Mouse (Mus musculus) forebrain, embryonic 16.5 days (tissue): ENCODE data around the gene Apba1. TPM values are rescaled to one million over a fixed set of nuclear protein-coding genes. Genes with fewer than 3 reads are reported as not detected.

ENCODE experiments used
- ATAC-seq: fragments of 200-750 bp; cut with Nextera tagmentation; 2 replicates; pipeline ENCODE4 v1.8.0; 2017; ENCODE audit warnings: mild to moderate bottlenecking, moderate library complexity
- H3K27ac ChIP-seq: fragments of 300-500 bp; sonication (generic); 2 replicates; pipeline ENCODE4 v1.5.1; 2014; ENCODE audit warnings: low read length, control low read depth
- H3K27me3 ChIP-seq: fragments of 300-500 bp; sonication (generic); replicated peaks from 2 replicates; pipeline ENCODE4 v1.6.1; 2014; ENCODE audit warnings: low read length; ENCODE audit not compliant: control insufficient read depth, insufficient read depth
- H3K36me3 ChIP-seq: fragments of 300-500 bp; sonication (generic); 2 replicates; pipeline ENCODE4 v1.6.1; 2014; ENCODE audit not compliant: control insufficient read depth, insufficient read depth
- H3K4me1 ChIP-seq: fragments of 300-500 bp; sonication (generic); replicated peaks from 2 replicates; pipeline ENCODE4 v1.6.1; 2014; ENCODE audit warnings: low read length; ENCODE audit not compliant: control insufficient read depth, insufficient read depth
- H3K4me2 ChIP-seq: fragments of 300-500 bp; sonication (generic); 2 replicates; pipeline ENCODE4 v1.6.1; 2014; ENCODE audit warnings: mild to moderate bottlenecking, low read length, control low read depth
- H3K4me3 ChIP-seq: fragments of 300-500 bp; sonication (generic); replicated peaks from 2 replicates; pipeline ENCODE4 v1.5.1; 2014; ENCODE audit warnings: mild to moderate bottlenecking, low read length, control low read depth
- H3K9ac ChIP-seq: fragments of 300-500 bp; sonication (generic); replicated peaks from 2 replicates; pipeline ENCODE4 v1.6.1; 2014; ENCODE audit warnings: low read depth, low read length, control low read depth
- H3K9me3 ChIP-seq: fragments of 300-500 bp; sonication (generic); 2 replicates; pipeline ENCODE4 v1.6.1; 2016; ENCODE audit warnings: low read length; ENCODE audit not compliant: control insufficient read depth
- WGBS: fragments of 180-500 bp; shearing (Covaris S2); extraction: QIAGEN DNeasy Blood & Tissue Kit; methylation state at CpG from one replicate; pipeline ENCODE4 v1.1.7; 2014; 5-methylcytosine and 5-hydroxymethylcytosine counted together
- polyA plus RNA-seq: library from polyadenylated mRNA; unstranded; fragments of >200 nt; fragmentation: Nextera tagmentation; extraction: Ambion mirVana; gene quantifications from 2 replicates; pipeline ENCODE4 v1.2.1, GENCODE M21; 2015

The Apba1 gene
- polyA plus RNA-seq, 1 experiment from 2014 or later: 6.6 TPM

DNA sequence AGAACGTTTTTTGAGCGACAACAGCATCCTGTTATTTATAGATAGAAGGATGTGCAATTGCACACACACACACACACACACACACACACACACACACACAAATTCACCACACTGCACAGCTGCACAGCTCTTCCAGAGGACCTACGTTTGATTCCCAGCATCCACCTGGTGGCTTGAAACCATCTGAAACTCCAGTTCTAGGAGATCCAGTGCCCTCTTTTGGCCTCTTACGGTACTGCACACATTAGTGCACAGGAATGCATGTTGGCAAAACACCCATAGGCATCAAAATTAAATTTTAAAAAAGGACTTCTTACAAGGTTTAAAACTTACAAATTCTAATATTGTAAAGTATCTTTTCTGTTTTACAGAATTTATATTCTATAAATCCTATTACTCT is 99.4 kb downstream of the Apba1 start:
- Histone ChIP-seq H3K4me2 (no peak overlapping the region), H3K4me3 (no peak overlapping the region), H3K4me1 (no peaks in the 10 kb centered on the region), H3K27ac (no peak overlapping the region), H3K27me3 (no peaks in the 10 kb centered on the region), H3K9ac (no peak overlapping the region), H3K9me3 (peaks cover 3% of the 10 kb centered on the region; the same call in 1 of the 2 replicates), H3K36me3 (no peaks in the 10 kb centered on the region)
- WGBS: 98% methylated on average over 4 of the region's 4 CpGs
- ATAC-seq: no peak

GRCm38 (mm10) chr19:23858781-23859180 is 100.1 kb downstream of the Apba1 start:
- Histone ChIP-seq H3K36me3 (no peaks in the 10 kb centered on the region), H3K4me1 (no peaks in the 10 kb centered on the region), H3K27me3 (no peaks in the 10 kb centered on the region), H3K4me3 (no peak overlapping the region), H3K9ac (no peak overlapping the region), H3K4me2 (no peak overlapping the region), H3K27ac (no peak overlapping the region), H3K9me3 (peaks cover 3% of the 10 kb centered on the region; the same call in 1 of the 2 replicates)
- no peak for ATAC-seq
- WGBS: 91% methylated on average over 9 of the region's 9 CpGs

DNA sequence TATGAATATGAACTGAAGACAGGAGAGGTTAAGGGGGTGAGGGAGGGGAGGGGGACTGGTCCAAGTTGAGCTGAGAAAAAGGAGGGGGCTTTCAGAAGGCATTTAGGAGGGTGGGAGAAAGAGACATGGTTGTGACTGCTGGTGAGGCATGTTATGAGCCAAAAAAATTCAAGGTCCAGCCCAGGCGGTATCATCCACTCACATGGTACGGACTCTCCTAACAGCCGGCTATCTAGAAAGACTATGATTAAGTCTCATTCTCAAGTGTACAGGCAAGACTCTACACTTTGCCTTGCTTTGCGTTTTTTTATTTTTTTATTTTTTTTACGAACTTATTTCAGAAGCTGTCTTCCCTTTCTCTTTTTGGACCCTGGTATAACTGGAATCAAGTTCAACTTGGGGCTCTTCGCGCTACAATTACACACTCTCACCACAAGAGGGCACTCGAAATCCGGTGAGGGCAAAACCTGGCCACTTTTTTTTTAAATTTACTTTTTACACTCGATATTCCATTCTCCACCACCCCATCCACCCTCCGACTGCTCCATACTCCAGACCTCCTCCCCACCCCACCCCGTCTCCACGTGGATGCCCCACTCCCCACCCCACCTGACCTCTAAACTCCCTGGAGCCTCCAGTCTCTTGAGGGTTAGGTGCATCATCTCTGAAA is 101.6 kb downstream of the Apba1 start:
- peak; percentile 47 for ATAC-seq
- Histone ChIP-seq H3K9ac (no peak overlapping the region), H3K4me2 (no peak overlapping the region), H3K9me3 (peaks cover 3% of the 10 kb centered on the region; the same call in 1 of the 2 replicates), H3K36me3 (no peaks in the 10 kb centered on the region), H3K4me3 (no peak overlapping the region), H3K4me1 (no peaks in the 10 kb centered on the region), H3K27me3 (no peaks in the 10 kb centered on the region), H3K27ac (no peak overlapping the region)
- WGBS: 29% methylated on average over 13 of the region's 13 CpGs

- 33% methylated on average over 4 of the region's 4 CpGs for WGBS
- no peak for ATAC-seq
- no peak overlapping the region for H3K9ac ChIP-seq
- H3K4me2 ChIP-seq: no peak overlapping the region
- H3K27me3 ChIP-seq: no peaks in the 10 kb centered on the region
- no peaks in the 10 kb centered on the region for H3K36me3 ChIP-seq
- H3K4me3 ChIP-seq: no peak overlapping the region
- H3K27ac ChIP-seq: no peak overlapping the region
- peaks cover 9% of the 10 kb centered on the region for H3K4me1 ChIP-seq
- H3K9me3 ChIP-seq: peaks cover 3% of the 10 kb centered on the region; the same call in 1 of the 2 replicates
Observed at GRCm38 (mm10) chr19:23862736-23863135, 104.0 kb downstream of the Apba1 start.

- Histone ChIP-seq H3K4me2 (no peak overlapping the region), H3K27ac (no peak overlapping the region), H3K9me3 (no peaks in the 10 kb centered on the region), H3K9ac (no peak overlapping the region), H3K27me3 (no peaks in the 10 kb centered on the region), H3K36me3 (no peaks in the 10 kb centered on the region), H3K4me1 (peaks cover 15% of the 10 kb centered on the region), H3K4me3 (no peak overlapping the region)
- 30% methylated on average over 3 of the region's 3 CpGs for WGBS
- no peak for ATAC-seq
Observed at GRCm38 (mm10) chr19:23863959-23864358, 105.3 kb downstream of the Apba1 start.

GRCm38 (mm10) chr19:23866045-23866444 is 107.4 kb downstream of the Apba1 start:
- no peaks in the 10 kb centered on the region for H3K9me3 ChIP-seq
- H3K9ac ChIP-seq: no peak overlapping the region
- peak overlapping the region; percentile 28 for H3K27ac ChIP-seq
- no peaks in the 10 kb centered on the region for H3K27me3 ChIP-seq
- H3K4me1 ChIP-seq: peaks cover 15% of the 10 kb centered on the region
- H3K4me2 ChIP-seq: no peak overlapping the region
- ATAC-seq: no peak
- no peaks in the 10 kb centered on the region for H3K36me3 ChIP-seq
- WGBS: 70% methylated on average over 9 of the region's 9 CpGs
- no peak overlapping the region for H3K4me3 ChIP-seq

DNA sequence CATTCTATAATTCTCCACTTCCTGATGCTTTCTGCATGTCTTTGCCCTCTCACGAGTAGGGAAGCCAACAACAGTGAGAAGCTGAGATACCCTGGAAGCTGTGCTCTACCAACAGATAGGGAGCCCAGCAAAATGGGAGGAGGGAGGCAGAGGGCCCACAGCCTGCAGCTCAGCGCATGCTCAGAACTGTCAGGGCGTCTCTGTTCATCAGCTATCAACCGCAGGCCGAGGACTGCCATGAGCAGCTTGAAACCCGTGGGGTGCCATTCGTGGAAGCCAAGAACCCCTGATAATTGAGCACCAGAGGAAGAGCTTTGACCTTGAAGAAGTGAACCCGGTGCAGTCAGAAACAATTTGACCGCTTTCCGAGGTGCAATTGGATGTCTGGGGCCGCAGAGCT is 108.4 kb downstream of the Apba1 start:
- H3K4me1 ChIP-seq: peaks cover 15% of the 10 kb centered on the region
- H3K4me2 ChIP-seq: no peak overlapping the region
- H3K36me3 ChIP-seq: no peaks in the 10 kb centered on the region
- 80% methylated on average over 11 of the region's 11 CpGs for WGBS
- H3K9me3 ChIP-seq: no peaks in the 10 kb centered on the region
- H3K4me3 ChIP-seq: no peak overlapping the region
- H3K27ac ChIP-seq: peak overlapping the region; percentile 14; the same call in 1 of the 2 replicates
- no peaks in the 10 kb centered on the region for H3K27me3 ChIP-seq
- peak; percentile 32 for ATAC-seq
- H3K9ac ChIP-seq: no peak overlapping the region

GRCm38 (mm10) chr19:23867589-23867988 is 108.9 kb downstream of the Apba1 start:
- H3K9ac ChIP-seq: no peak overlapping the region
- H3K27ac ChIP-seq: peak overlapping the region; percentile 31; the same call in 1 of the 2 replicates
- H3K4me1 ChIP-seq: peaks cover 15% of the 10 kb centered on the region
- H3K4me2 ChIP-seq: no peak overlapping the region
- no peaks in the 10 kb centered on the region for H3K27me3 ChIP-seq
- H3K36me3 ChIP-seq: no peaks in the 10 kb centered on the region
- no peaks in the 10 kb centered on the region for H3K9me3 ChIP-seq
- no peak overlapping the region for H3K4me3 ChIP-seq
- WGBS: 66% methylated on average over 7 of the region's 7 CpGs
- peak; percentile 47 for ATAC-seq

DNA sequence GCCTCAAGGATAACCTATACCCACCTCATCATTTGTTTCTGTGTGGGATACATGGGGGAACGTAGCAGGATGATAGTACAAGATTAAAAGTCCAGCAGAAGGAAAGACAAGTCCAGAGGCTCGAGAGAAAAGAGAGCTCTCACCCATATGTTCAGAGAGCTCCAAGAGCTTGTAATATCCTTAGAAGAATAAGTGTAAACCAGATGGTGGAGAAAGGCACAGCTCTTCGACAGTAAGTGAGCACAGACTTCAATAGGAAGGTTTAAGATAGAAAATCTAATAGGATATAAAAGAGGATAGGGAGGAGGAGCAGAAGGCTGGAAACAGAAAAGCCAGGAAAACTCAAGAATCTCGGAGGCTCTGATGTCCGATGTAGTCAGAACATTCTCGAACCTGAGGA is 115.8 kb downstream of the Apba1 start:
- Histone ChIP-seq H3K4me3 (no peak overlapping the region), H3K4me1 (peaks cover 2% of the 10 kb centered on the region), H3K27ac (no peak overlapping the region), H3K36me3 (no peaks in the 10 kb centered on the region), H3K4me2 (no peak overlapping the region), H3K9ac (no peak overlapping the region), H3K9me3 (no peaks in the 10 kb centered on the region), H3K27me3 (no peaks in the 10 kb centered on the region)
- ATAC-seq: no peak
- WGBS: 86% methylated on average over 6 of the region's 6 CpGs

DNA sequence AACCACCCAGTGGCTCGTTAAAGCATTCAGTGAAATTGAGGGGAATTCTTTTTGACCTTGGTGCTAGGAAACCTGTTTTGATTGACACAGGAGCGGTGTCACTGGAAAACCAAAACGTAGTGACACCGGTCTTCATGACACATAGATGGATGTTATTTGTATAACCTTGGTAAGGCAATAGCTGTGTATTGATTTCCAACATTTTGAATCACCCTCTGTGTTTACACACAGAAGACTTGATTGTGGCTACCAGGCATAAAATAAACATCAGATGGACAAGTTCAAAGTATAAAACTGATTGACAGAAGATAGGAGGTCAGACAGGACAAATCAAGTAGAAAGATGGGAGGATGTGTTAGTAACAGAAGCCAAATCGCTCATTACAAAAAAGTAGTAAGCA is 117.1 kb downstream of the Apba1 start:
- H3K4me2 ChIP-seq: no peak overlapping the region
- H3K4me1 ChIP-seq: peaks cover 6% of the 10 kb centered on the region
- no peaks in the 10 kb centered on the region for H3K36me3 ChIP-seq
- no peaks in the 10 kb centered on the region for H3K27me3 ChIP-seq
- ATAC-seq: no peak
- H3K4me3 ChIP-seq: no peak overlapping the region
- no peak overlapping the region for H3K27ac ChIP-seq
- H3K9ac ChIP-seq: no peak overlapping the region
- no peaks in the 10 kb centered on the region for H3K9me3 ChIP-seq
- 67% methylated on average over 5 of the region's 5 CpGs for WGBS
